Mouse (Mus musculus): ENCODE results near the gene Crocc2.
A peak's percentile ranks its signal among the peaks of the same experiment; 100 is the strongest.

DNA sequence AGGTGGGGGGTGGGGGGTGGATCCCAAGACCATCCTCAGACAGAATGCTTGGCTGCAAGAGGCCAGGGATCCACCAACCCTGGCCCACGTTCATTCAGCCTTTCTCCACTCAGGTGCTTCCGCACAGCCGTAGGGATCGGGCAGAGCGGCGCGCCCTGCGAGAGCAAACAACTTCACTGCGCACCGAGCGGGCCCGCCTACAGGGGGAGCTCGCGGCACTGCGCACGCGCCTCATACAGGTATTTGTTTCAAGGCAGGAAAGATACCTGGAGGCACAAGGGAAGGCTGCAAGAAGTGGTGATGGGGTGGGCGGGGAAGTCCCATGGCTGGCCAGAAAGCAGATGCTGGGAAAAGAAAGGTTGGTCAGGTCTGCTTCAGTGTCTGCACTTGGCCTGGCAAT lies 55.4 kb downstream of the Crocc2 start:
- TF ChIP-seq CTCF (conservative IDR thresholded peaks at IDR 0.05; ENCODE audit: low read length) (peak; percentile 57), NANOG (IDR thresholded peaks at IDR 0.05; ENCODE audit: borderline replicate concordance, low read length) (no peak)
